Mouse (Mus musculus): Measurements from ENCODE around the gene Gm44965. TPM values are rescaled to one million over a fixed set of nuclear protein-coding genes. Genes with fewer than 3 reads are reported as not detected.

Gm44965 gene
- polyA plus RNA-seq, 1 experiment from 2014 or later, result not detected

GRCm38 (mm10) chr6:48658721-48659120, 65.0 kb downstream of the Gm44965 start:
- no peak for ATAC-seq (ENCODE audit: low FRiP score)
- Histone ChIP-seq H3K9ac (no peak overlapping the region), H3K4me1 (replicated peaks) (no peaks in the 10 kb centered on the region), H3K27me3 (no peaks in the 10 kb centered on the region), H3K36me3 (no peaks in the 10 kb centered on the region), H3K27ac (no peak overlapping the region), H3K9me3 (no peaks in the 10 kb centered on the region), H3K4me3 (no peak overlapping the region), H3K4me2 (no peak overlapping the region)
- 86% methylated on average over 5 of the region's 5 CpGs for WGBS

- no peak overlapping the region for H3K27ac ChIP-seq
- 83% methylated on average over 4 of the region's 4 CpGs for WGBS
- H3K9me3 ChIP-seq, result no peaks in the 10 kb centered on the region
- no peaks in the 10 kb centered on the region for H3K4me1 ChIP-seq (replicated peaks)
- no peaks in the 10 kb centered on the region for H3K27me3 ChIP-seq
- H3K9ac ChIP-seq, result no peak overlapping the region
- H3K4me3 ChIP-seq, result no peak overlapping the region
- no peak for ATAC-seq (ENCODE audit: low FRiP score)
- H3K4me2 ChIP-seq, result no peak overlapping the region
- no peaks in the 10 kb centered on the region for H3K36me3 ChIP-seq
These were observed 71.0 kb downstream of the Gm44965 start for GRCm38 (mm10) chr6:48664750-48665149.

- Histone ChIP-seq H3K9me3 (no peaks in the 10 kb centered on the region), H3K4me2 (no peak overlapping the region), H3K27ac (no peak overlapping the region), H3K36me3 (no peaks in the 10 kb centered on the region), H3K4me3 (no peak overlapping the region), H3K4me1 (replicated peaks) (no peaks in the 10 kb centered on the region), H3K9ac (no peak overlapping the region), H3K27me3 (no peaks in the 10 kb centered on the region)
- 95% methylated on average over 9 of the region's 9 CpGs for WGBS
- ATAC-seq (ENCODE audit: low FRiP score), result no peak
These were observed 71.7 kb downstream of the Gm44965 start for GRCm38 (mm10) chr6:48665471-48665870.

GRCm38 (mm10) chr6:48666159-48666586, 72.4 kb downstream of the Gm44965 start:
- H3K36me3 ChIP-seq, result no peaks in the 10 kb centered on the region

GRCm38 (mm10) chr6:48668022-48668421, 74.3 kb downstream of the Gm44965 start:
- Histone ChIP-seq H3K9me3 (no peaks in the 10 kb centered on the region), H3K27me3 (no peaks in the 10 kb centered on the region), H3K4me3 (no peak overlapping the region), H3K36me3 (no peaks in the 10 kb centered on the region), H3K9ac (no peak overlapping the region), H3K4me2 (no peak overlapping the region), H3K4me1 (replicated peaks) (no peaks in the 10 kb centered on the region), H3K27ac (no peak overlapping the region)
- no peak for ATAC-seq (ENCODE audit: low FRiP score)

More at GRCm38 (mm10) chr6:48666159-48666586, 72.4 kb downstream of the Gm44965 start:
- Histone ChIP-seq H3K27me3 (no peaks in the 10 kb centered on the region), H3K27ac (no peak overlapping the region), H3K4me1 (replicated peaks) (no peaks in the 10 kb centered on the region), H3K9ac (no peak overlapping the region), H3K4me3 (no peak overlapping the region), H3K4me2 (no peak overlapping the region), H3K9me3 (no peaks in the 10 kb centered on the region)
- no peak for ATAC-seq (ENCODE audit: low FRiP score)
- 70% methylated on average over 7 of the region's 7 CpGs for WGBS

Other genes with a start within 250 kb of the Gm44965 start
- 25.4 and 28.3 TPM in 2 replicates for gene Krba1, start 198.4 kb upstream of the Gm44965 start, polyA plus RNA-seq (2015; fragmentation: Nextera tagmentation; extraction: Ambion mirVana)
- 22.0 and 22.5 TPM in 2 replicates for gene Zfp467, start 148.1 kb upstream of the Gm44965 start, polyA plus RNA-seq (2015; fragmentation: Nextera tagmentation; extraction: Ambion mirVana)
- gene Sspo, start 145.7 kb upstream of the Gm44965 start, polyA plus RNA-seq (2015; fragmentation: Nextera tagmentation; extraction: Ambion mirVana), result 0.14 and 0.25 TPM in 2 replicates
- 184 and 189 TPM in 2 replicates for gene Atp6v0e2, start 56.3 kb upstream of the Gm44965 start, polyA plus RNA-seq (2015; fragmentation: Nextera tagmentation; extraction: Ambion mirVana)
- 20.8 and 22.1 TPM in 2 replicates for gene Lrrc61, start 39.1 kb upstream of the Gm44965 start, polyA plus RNA-seq (2015; fragmentation: Nextera tagmentation; extraction: Ambion mirVana)
- gene Rarres2, start 21.2 kb upstream of the Gm44965 start, polyA plus RNA-seq (2015; fragmentation: Nextera tagmentation; extraction: Ambion mirVana), result 5.2 and 6.0 TPM in 2 replicates
- 0.56 TPM in 1 of 2 replicates, not detected in the other for gene Gm45021, start 4.3 kb upstream of the Gm44965 start, polyA plus RNA-seq (2015; fragmentation: Nextera tagmentation; extraction: Ambion mirVana)
- 39.3 and 41.8 TPM in 2 replicates for gene Repin1, start 58 bp upstream of the Gm44965 start, polyA plus RNA-seq (2015; fragmentation: Nextera tagmentation; extraction: Ambion mirVana)
- gene Zfp775, start 8.1 kb downstream of the Gm44965 start, polyA plus RNA-seq (2015; fragmentation: Nextera tagmentation; extraction: Ambion mirVana), result 14.7 and 15.0 TPM in 2 replicates
- 13.1 and 13.2 TPM in 2 replicates for gene AI854703, start 32.8 kb downstream of the Gm44965 start, polyA plus RNA-seq (2015; fragmentation: Nextera tagmentation; extraction: Ambion mirVana)
- gene Gimap8, start 53.3 kb downstream of the Gm44965 start, polyA plus RNA-seq (2015; fragmentation: Nextera tagmentation; extraction: Ambion mirVana), result 0.47 and 0.85 TPM in 2 replicates
- gene Gimap9, start 82.2 kb downstream of the Gm44965 start, polyA plus RNA-seq (2015; fragmentation: Nextera tagmentation; extraction: Ambion mirVana), result 2.9 and 3.6 TPM in 2 replicates
- 1.7 and 2.2 TPM in 2 replicates for gene Gimap4, start 90.6 kb downstream of the Gm44965 start, polyA plus RNA-seq (2015; fragmentation: Nextera tagmentation; extraction: Ambion mirVana)
- 7.8 and 8.8 TPM in 2 replicates for gene Gimap6, start 114.3 kb downstream of the Gm44965 start, polyA plus RNA-seq (2015; fragmentation: Nextera tagmentation; extraction: Ambion mirVana)
- gene Gm28053, start 124.7 kb downstream of the Gm44965 start, polyA plus RNA-seq (2015; fragmentation: Nextera tagmentation; extraction: Ambion mirVana), result 0.79 TPM in 1 of 2 replicates, not detected in the other
- not detected in 2 replicates for gene Gimap7, start 124.7 kb downstream of the Gm44965 start, polyA plus RNA-seq (2015; fragmentation: Nextera tagmentation; extraction: Ambion mirVana)
- 5.9 and 7.3 TPM in 2 replicates for gene Gimap1, start 145.1 kb downstream of the Gm44965 start, polyA plus RNA-seq (2015; fragmentation: Nextera tagmentation; extraction: Ambion mirVana)
- gene Gimap5, start 152.3 kb downstream of the Gm44965 start, polyA plus RNA-seq (2015; fragmentation: Nextera tagmentation; extraction: Ambion mirVana), result 1.8 and 1.9 TPM in 2 replicates
- not detected in 2 replicates for gene Gimap3, start 176.9 kb downstream of the Gm44965 start, polyA plus RNA-seq (2015; fragmentation: Nextera tagmentation; extraction: Ambion mirVana)
- gene Tmem176a, start 247.0 kb downstream of the Gm44965 start, polyA plus RNA-seq (2015; fragmentation: Nextera tagmentation; extraction: Ambion mirVana), result 19.0 and 19.9 TPM in 2 replicates
- 116 and 118 TPM in 2 replicates for gene Tmem176b, start 247.6 kb downstream of the Gm44965 start, polyA plus RNA-seq (2015; fragmentation: Nextera tagmentation; extraction: Ambion mirVana)